Comparison of ENCODE assay signal across 21 mouse cellular contexts in the genomic region with DNA sequence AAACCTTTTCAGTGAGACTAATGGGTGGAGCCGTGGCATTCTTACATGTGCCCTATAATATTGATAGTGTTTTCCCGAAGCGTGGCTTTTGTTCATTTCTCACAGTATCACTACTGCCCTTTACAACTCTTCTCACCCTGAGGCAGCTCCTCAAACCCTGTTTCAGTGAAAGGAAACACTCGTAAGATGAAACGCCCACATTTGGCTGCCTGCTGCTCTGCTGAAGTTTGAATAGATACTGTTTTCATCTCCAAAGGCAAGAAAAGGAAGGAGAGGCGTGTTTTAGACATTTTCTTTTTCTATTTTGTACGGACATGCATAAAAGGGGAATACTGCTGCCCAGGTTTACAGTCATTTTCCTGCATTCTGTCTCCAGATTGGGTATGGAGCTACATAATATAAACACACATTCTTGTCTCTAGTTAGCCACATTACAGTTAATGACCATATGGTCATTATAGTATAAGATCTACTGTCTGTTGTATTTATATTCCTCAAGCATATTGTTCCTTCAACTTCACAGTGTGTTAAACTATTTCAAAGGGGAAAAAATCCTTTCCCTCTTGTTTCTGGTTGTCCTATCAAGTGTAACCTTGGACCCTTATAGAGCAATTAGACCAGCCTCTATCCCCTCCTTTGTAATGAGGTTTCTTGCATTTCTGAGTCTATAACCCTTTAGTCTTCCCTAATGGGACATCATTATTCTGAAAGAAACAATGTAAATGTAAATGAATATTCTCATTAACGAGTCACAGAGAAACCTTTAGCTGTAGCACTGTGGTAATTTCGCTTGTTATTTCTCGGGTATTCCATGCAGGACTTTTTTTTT.
DNase-seq lines count a peak whose midpoint lies in the region; ATAC-seq and TF ChIP-seq lines count a peak whose summit lies in the region.
"Had no signal": no experiment of that assay in that cellular context is flagged by ENCODE, and none has a peak within 500 bp of the region (broad histone marks: within the 10 kb centered on the region; RNA-seq: fewer than 3 reads in every experiment).

No protein-coding gene starts in this region.

- ATAC-seq in forebrain, embryonic 15.5 days (replicated peaks), result peak; percentile 35; the same call in 1 of the 2 replicates
- no peak for ATAC-seq in intestine, postnatal 0 days
- ATAC-seq: liver, postnatal 0 days; lung, postnatal 0 days had no signal

- H3K27me3 ChIP-seq in forebrain, embryonic 15.5 days, result no peaks in the 10 kb centered on the region
- no peaks in the 10 kb centered on the region for H3K27me3 ChIP-seq in intestine, postnatal 0 days (replicated peaks; ENCODE audit: control insufficient read depth, insufficient read depth, low read length)
- H3K27me3 ChIP-seq: hindbrain, embryonic 13.5 days; stomach, embryonic 15.5 days had no signal

- no peak overlapping the region for H3K9ac ChIP-seq in forebrain, embryonic 15.5 days (replicated peaks)
- no peak overlapping the region for H3K9ac ChIP-seq in intestine, postnatal 0 days (ENCODE audit: low read depth, low read length)
- H3K9ac ChIP-seq: hindbrain, embryonic 13.5 days; liver, postnatal 0 days; stomach, embryonic 15.5 days had no signal

- TF ChIP-seq CTCF in intestine, postnatal 0 days (IDR thresholded peaks at IDR 0.05; ENCODE audit: low read depth), result no peak

- intact Hi-C loops in left cerebral cortex, postnatal 25 days (cut with DNase I), result no loop called here

- peaks cover 9% of the 10 kb centered on the region for H3K4me1 ChIP-seq in forebrain, embryonic 15.5 days
- H3K4me1 ChIP-seq in intestine, postnatal 0 days (replicated peaks; ENCODE audit: control insufficient read depth, insufficient read depth, low read length), result no peaks in the 10 kb centered on the region
- H3K4me1 ChIP-seq: stomach, embryonic 15.5 days had no signal

- H3K4me2 ChIP-seq in forebrain, embryonic 15.5 days (replicated peaks), result no peak overlapping the region
- no peak overlapping the region for H3K4me2 ChIP-seq in intestine, postnatal 0 days (replicated peaks; ENCODE audit: low read depth)
- H3K4me2 ChIP-seq: hindbrain, embryonic 13.5 days; stomach, embryonic 15.5 days had no signal

- H3K9me3 ChIP-seq in forebrain, embryonic 15.5 days, result no peaks in the 10 kb centered on the region
- no peaks in the 10 kb centered on the region for H3K9me3 ChIP-seq in intestine, postnatal 0 days (ENCODE audit: control insufficient read depth)
- H3K9me3 ChIP-seq: hindbrain, embryonic 13.5 days; stomach, embryonic 15.5 days had no signal

- DNase-seq in left cerebral cortex, postnatal 25 days (ENCODE audit: low spot score in 2 of 2), result peak; percentile 13 to 72
- no peak for DNase-seq in left cerebral cortex, adult 8-10 months (ENCODE audit: low spot score in 2 of 2)
- peak; percentile 19 for DNase-seq in right cerebral cortex, adult 18-20 months
- DNase-seq in right cerebral cortex, postnatal 4 days, result no peak
- no peak for DNase-seq in yolk sac, embryonic 10.5 days (ENCODE audit: low spot score)
- DNase-seq: adrenal gland, adult 2 months; cerebellum, adult 18-20 months; cerebellum, postnatal 25 days; kidney, adult 18-20 months; layer of hippocampus, adult 9-11 months; liver, postnatal 0 days; thymus, adult 18-20 months; thymus, postnatal 36 days had no signal

- no peaks in the 10 kb centered on the region for H3K36me3 ChIP-seq in forebrain, embryonic 15.5 days
- H3K36me3 ChIP-seq in intestine, postnatal 0 days (ENCODE audit: control insufficient read depth, insufficient read depth), result no peaks in the 10 kb centered on the region
- H3K36me3 ChIP-seq: hindbrain, embryonic 13.5 days; stomach, embryonic 15.5 days had no signal

- no peak overlapping the region for H3K4me3 ChIP-seq in forebrain, embryonic 15.5 days
- no peak overlapping the region for H3K4me3 ChIP-seq in intestine, postnatal 0 days (ENCODE audit: low read depth, low read length)
- H3K4me3 ChIP-seq: hindbrain, embryonic 13.5 days; left cerebral cortex, adult 2 months; stomach, embryonic 15.5 days had no signal

- WGBS in forebrain, embryonic 15.5 days, result 12% methylated on average over 10 of the region's 10 CpGs
- WGBS in intestine, postnatal 0 days, result 84% methylated on average over 10 of the region's 10 CpGs

- no peak overlapping the region for H3K27ac ChIP-seq in forebrain, embryonic 15.5 days (replicated peaks)
- H3K27ac ChIP-seq in intestine, postnatal 0 days (ENCODE audit: low read depth, low read length), result no peak overlapping the region
- H3K27ac ChIP-seq: hindbrain, embryonic 13.5 days; kidney, postnatal 0 days; left cerebral cortex, adult 2 months; macrophage; stomach, embryonic 15.5 days had no signal

Comparison
In these comparisons a context has a peak if more than half of its experiments do, and no peak if none do; other contexts are left out.
1. DNase-seq: peak in left cerebral cortex, postnatal 25 days (2 of 2) and right cerebral cortex, adult 18-20 months (single experiment); none in left cerebral cortex, adult 8-10 months (0 of 2), right cerebral cortex, postnatal 4 days (single experiment) and yolk sac, embryonic 10.5 days (single experiment).